Mouse (Mus musculus) thymus, adult 2 months (tissue): ENCODE data around the gene Rubcnl.

Source experiments
- CTCF ChIP-seq: fragments of 200-500 bp; IDR thresholded peaks from 2 replicates; pipeline ENCODE4 v1.5.1; 2012; ENCODE audit warnings: mild to moderate bottlenecking, control low read depth, low read length, moderate library complexity, borderline replicate concordance; ENCODE audit not compliant: control insufficient read depth, poor library complexity, insufficient read depth; ENCODE audit errors: extremely low read depth
- POLR2A ChIP-seq: fragments of 200-500 bp; IDR thresholded peaks from 2 replicates; pipeline ENCODE4 v1.6.1; 2012; ENCODE audit warnings: mild to moderate bottlenecking, low read length, control low read depth, moderate library complexity; ENCODE audit not compliant: control insufficient read depth, poor library complexity, insufficient read depth; ENCODE audit errors: extremely low read depth

DNA sequence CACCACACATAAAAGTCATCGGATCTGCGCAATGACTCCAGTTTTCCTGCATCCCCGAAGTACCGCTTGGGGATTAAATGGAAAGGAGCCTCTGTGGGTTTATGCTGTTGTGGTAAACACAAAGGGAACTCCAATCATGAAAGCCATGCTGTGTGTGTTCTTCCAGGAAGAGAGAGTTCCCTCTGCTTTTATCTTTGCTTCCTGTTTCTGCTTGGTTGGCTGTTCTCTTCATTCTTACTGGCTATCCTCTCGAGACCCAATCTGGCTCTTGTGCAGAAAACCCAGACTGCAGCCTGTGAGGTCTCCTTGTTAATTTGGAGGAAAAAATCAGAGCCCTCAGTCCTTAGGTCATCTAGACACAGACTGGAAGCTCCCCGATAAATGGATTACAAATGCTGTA, 38.9 kb upstream of the Rubcnl start:
- TF ChIP-seq CTCF = no peak
- no peak for TF ChIP-seq POLR2A
